Mouse (Mus musculus): ENCODE measurements around the gene Fam53b.

DNA sequence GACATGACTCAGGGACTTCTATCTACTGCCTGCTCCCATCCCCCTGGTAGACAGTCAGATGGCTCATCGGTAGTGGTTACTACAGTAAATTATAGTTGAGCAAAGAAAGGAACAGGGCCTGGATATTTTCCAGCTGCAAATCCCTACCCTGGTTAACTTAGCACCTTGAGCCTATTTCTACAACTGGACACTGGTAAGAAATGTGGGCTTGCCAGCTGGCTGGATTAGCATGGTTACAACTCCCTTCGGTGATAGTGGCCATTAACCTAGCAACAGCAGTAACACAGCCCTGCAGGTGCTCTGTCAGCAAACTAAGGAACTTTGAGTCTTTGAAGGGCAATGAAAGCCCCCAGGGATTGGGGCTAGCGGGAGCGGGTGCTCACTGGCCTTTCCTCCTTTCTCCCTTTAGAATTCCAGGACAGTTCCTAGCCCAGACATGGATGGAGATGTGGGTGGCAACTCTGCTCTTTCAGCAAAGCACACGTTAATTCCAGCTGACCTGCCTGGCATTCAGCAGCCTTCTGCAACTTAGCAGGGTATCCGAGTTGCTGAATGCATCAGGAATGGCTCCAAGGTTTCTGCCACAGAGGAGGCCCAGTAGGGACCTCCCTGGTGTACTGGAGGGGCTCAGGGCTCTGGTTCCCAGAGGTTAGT lies 81.4 kb downstream of the Fam53b start:
- TF ChIP-seq CTCF (conservative IDR thresholded peaks at IDR 0.05 in 1 of 2, IDR thresholded peaks at IDR 0.05 in 1 of 2; ENCODE audit: low read depth in 2 of 2, low read length in 2 of 2) (no peak), JUN (IDR thresholded peaks at IDR 0.05; ENCODE audit: insufficient read depth, low read depth, low read length) (no peak), POLR2A (IDR thresholded peaks at IDR 0.05; ENCODE audit: low read depth, low read length) (no peak), ZC3H11A (IDR thresholded peaks at IDR 0.05; ENCODE audit: low read depth, low read length) (no peak), MXI1 (IDR thresholded peaks at IDR 0.05; ENCODE audit: low read depth, low read length) (no peak), CHD1 (IDR thresholded peaks at IDR 0.05; ENCODE audit: low read depth, low read length) (no peak), ZNF384 (IDR thresholded peaks at IDR 0.05; ENCODE audit: low read depth, low read length) (no peak), CHD2 (IDR thresholded peaks at IDR 0.05; ENCODE audit: low read length) (no peak), RAD21 (IDR thresholded peaks at IDR 0.05; ENCODE audit: low read depth, low read length) (no peak), ZKSCAN1 (IDR thresholded peaks at IDR 0.05; ENCODE audit: borderline replicate concordance, low read depth, low read length) (no peak), HCFC1 (IDR thresholded peaks at IDR 0.05; ENCODE audit: low read depth, low read length) (no peak), SMC3 (IDR thresholded peaks at IDR 0.05; ENCODE audit: low read depth, low read length) (no peak)

Measured in CH12.LX (cell line).